ENCODE assay signal across 8 mouse cellular contexts in the genomic region with DNA sequence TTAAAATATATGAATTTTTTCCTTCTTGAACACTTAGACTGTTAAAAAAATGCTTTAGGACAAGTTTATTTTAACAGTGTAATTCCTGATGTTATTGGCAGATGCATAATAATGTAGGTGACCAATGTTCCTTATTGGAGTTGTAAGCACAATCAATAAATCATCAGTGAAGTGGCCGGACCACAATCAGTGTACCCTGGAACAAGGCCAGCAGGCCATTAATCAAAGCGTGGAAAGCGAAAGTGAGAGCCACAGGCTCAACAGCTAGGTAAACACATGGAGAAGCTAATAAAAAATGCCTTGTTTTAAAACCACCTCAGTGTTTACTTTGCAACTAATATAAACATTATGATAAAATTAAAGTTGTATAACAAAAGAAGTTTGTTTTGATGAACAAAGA.
A peak's percentile ranks its signal among the peaks of the same experiment; 100 is the strongest.
DNase-seq lines count a peak whose midpoint lies in the region; ATAC-seq and TF ChIP-seq lines count a peak whose summit lies in the region.

No protein-coding gene starts in this region.

- intact Hi-C loops in heart, postnatal 14 days (cut with DNase I) = no loop called here
- intact Hi-C loops in left cerebral cortex, postnatal 36 days (cut with DNase I) = no loop called here

- no peak for TF ChIP-seq POLR2A in lung, adult 2 months (IDR thresholded peaks at IDR 0.05; ENCODE audit: borderline replicate concordance, extremely low read depth, low read depth, low read length)

- 4% methylated on average over 3 of the region's 3 CpGs for WGBS in lung, adult 2 months
- 67% methylated on average over 3 of the region's 3 CpGs for WGBS in embryonic facial prominence, embryonic 10.5 days

- H3K4me3 ChIP-seq in lung, adult 2 months (replicated peaks; ENCODE audit: extremely low read depth, low read depth, low read length) = peak overlapping the region; percentile 23
- H3K4me3 ChIP-seq in embryonic facial prominence, embryonic 10.5 days = no peak overlapping the region

- no peaks in the 10 kb centered on the region for H3K9me3 ChIP-seq in embryonic facial prominence, embryonic 10.5 days

- no peak overlapping the region for H3K27ac ChIP-seq in embryonic facial prominence, embryonic 10.5 days (replicated peaks)

- H3K27me3 ChIP-seq in embryonic facial prominence, embryonic 10.5 days (replicated peaks; ENCODE audit: low read depth, poor library complexity, severe bottlenecking) = no peaks in the 10 kb centered on the region

- DNase-seq in testis, postnatal 10 days (ENCODE audit: low spot score) = peak; percentile 38
- DNase-seq in testis, postnatal 14 days (ENCODE audit: low spot score) = no peak
- DNase-seq in heart, postnatal 14 days = peak; percentile 7 to 27
- DNase-seq in lung, adult 2 months = peak; percentile 37
- DNase-seq in embryonic facial prominence, embryonic 10.5 days (ENCODE audit: low spot score) = no peak
- no peak for DNase-seq in layer of hippocampus, adult 9-10 months (ENCODE audit: low spot score)
- DNase-seq in left cerebral cortex, postnatal 36 days (ENCODE audit: low spot score in 2 of 2) = no peak

- TF ChIP-seq CTCF in lung, adult 2 months (IDR thresholded peaks at IDR 0.05; ENCODE audit: insufficient read depth, low read length) = no peak

- no peaks in the 10 kb centered on the region for H3K36me3 ChIP-seq in embryonic facial prominence, embryonic 10.5 days (replicated peaks)

- ATAC-seq in granulocyte monocyte progenitor cell, adult 5-6 weeks (replicated peaks; ENCODE audit: poor library complexity, severe bottlenecking) = no peak

- no peaks in the 10 kb centered on the region; the same call in 1 of the 2 replicates for H3K4me1 ChIP-seq in lung, adult 2 months (ENCODE audit: control insufficient read depth, insufficient read depth, low read length)
- no peaks in the 10 kb centered on the region for H3K4me1 ChIP-seq in embryonic facial prominence, embryonic 10.5 days

Comparison
In these comparisons a context has a peak if more than half of its experiments do, and no peak if none do; other contexts are left out.
1. DNase-seq: peak in testis, postnatal 10 days (single experiment), heart, postnatal 14 days (2 of 2) and lung, adult 2 months (single experiment); none in testis, postnatal 14 days (single experiment), embryonic facial prominence, embryonic 10.5 days (single experiment), layer of hippocampus, adult 9-10 months (single experiment) and left cerebral cortex, postnatal 36 days (0 of 2).